Mouse (Mus musculus) ES-Bruce4 (cell line): Measurements from ENCODE around the gene Kif26a.

Source experiments
- CTCF ChIP-seq: IDR thresholded peaks from one replicate; pipeline ENCODE4 v1.8.1; 2011; ENCODE audit warnings: low read depth, low read length
- POLR2A ChIP-seq: IDR thresholded peaks from one replicate; pipeline ENCODE4 v1.8.1; 2011; ENCODE audit warnings: low read length; ENCODE audit not compliant: insufficient read depth

DNA sequence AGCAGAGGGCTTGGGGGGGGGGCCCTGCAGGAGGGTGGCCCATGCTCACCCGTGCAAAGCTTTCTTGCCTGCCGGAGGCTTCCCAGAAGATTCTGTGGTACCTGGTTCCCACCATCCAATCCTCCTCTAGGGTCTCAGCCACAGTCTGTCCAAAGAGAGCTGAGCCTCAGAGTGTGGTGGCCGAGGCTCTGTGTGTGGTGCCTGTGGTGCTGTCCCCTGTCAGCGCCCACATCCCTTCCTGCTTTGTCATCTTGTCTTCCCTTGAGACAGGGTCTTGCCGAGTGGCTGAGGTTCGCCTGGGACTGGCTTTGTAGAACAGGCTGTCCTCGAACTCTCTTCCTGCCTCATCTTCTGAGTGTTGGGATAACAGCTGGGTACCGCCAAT lies 49.3 kb upstream of the Kif26a start:
- TF ChIP-seq POLR2A (no peak), CTCF (no peak)
